Mouse (Mus musculus): ENCODE measurements at regions not wholly inside any gene's neighbourhood (a gene's known extent, or its start where the extent isn't known, plus 50 kb on each side); places are given as distances from the start of the nearest gene placed in this dataset.

- H3K27ac ChIP-seq (ENCODE audit: control insufficient read depth, insufficient read depth, low read depth, low read length) = no peak overlapping the region
- H3K27me3 ChIP-seq (ENCODE audit: control insufficient read depth, insufficient read depth, low read length) = no peaks in the 10 kb centered on the region; the same call in 1 of the 2 replicates
- H3K36me3 ChIP-seq (ENCODE audit: control insufficient read depth, insufficient read depth, low read length) = no peaks in the 10 kb centered on the region
- TF ChIP-seq POLR2A (IDR thresholded peaks at IDR 0.05; ENCODE audit: control insufficient read depth, low read depth, low read length) = no peak
- no peak for TF ChIP-seq CTCF (IDR thresholded peaks at IDR 0.05; ENCODE audit: control insufficient read depth, insufficient read depth, insufficient replicate concordance, low read depth, low read length)
- no peak overlapping the region for H3K4me3 ChIP-seq (ENCODE audit: control insufficient read depth, low read depth, low read length)
- peaks cover 6% of the 10 kb centered on the region for H3K4me1 ChIP-seq (ENCODE audit: control insufficient read depth, insufficient read depth, low read length)
These were observed 248.6 kb upstream of the Pbx1 start for GRCm38 (mm10) chr1:168680674-168681073.

- no peak overlapping the region for H3K4me3 ChIP-seq (ENCODE audit: control insufficient read depth, low read depth, low read length)
- no peaks in the 10 kb centered on the region; the same call in 1 of the 2 replicates for H3K27me3 ChIP-seq (ENCODE audit: control insufficient read depth, insufficient read depth, low read length)
- TF ChIP-seq POLR2A (IDR thresholded peaks at IDR 0.05; ENCODE audit: control insufficient read depth, low read depth, low read length) = no peak
- no peak for TF ChIP-seq CTCF (IDR thresholded peaks at IDR 0.05; ENCODE audit: control insufficient read depth, insufficient read depth, insufficient replicate concordance, low read depth, low read length)
- no peaks in the 10 kb centered on the region for H3K36me3 ChIP-seq (ENCODE audit: control insufficient read depth, insufficient read depth, low read length)
- peaks cover 9% of the 10 kb centered on the region for H3K4me1 ChIP-seq (ENCODE audit: control insufficient read depth, insufficient read depth, low read length)
- no peak overlapping the region for H3K27ac ChIP-seq (ENCODE audit: control insufficient read depth, insufficient read depth, low read depth, low read length)
These were observed 244.6 kb upstream of the Pbx1 start for GRCm38 (mm10) chr1:168676418-168677413.

- H3K4me3 ChIP-seq (ENCODE audit: control insufficient read depth, low read depth, low read length) = peak overlapping the region; percentile 75
- no peaks in the 10 kb centered on the region for H3K36me3 ChIP-seq (ENCODE audit: control insufficient read depth, insufficient read depth, low read length)
- H3K27ac ChIP-seq (ENCODE audit: control insufficient read depth, insufficient read depth, low read depth, low read length) = no peak overlapping the region
- H3K27me3 ChIP-seq (ENCODE audit: control insufficient read depth, insufficient read depth, low read length) = no peaks in the 10 kb centered on the region; the same call in 1 of the 2 replicates
- peaks cover 9% of the 10 kb centered on the region for H3K4me1 ChIP-seq (ENCODE audit: control insufficient read depth, insufficient read depth, low read length)
- TF ChIP-seq POLR2A (IDR thresholded peaks at IDR 0.05; ENCODE audit: control insufficient read depth, low read depth, low read length) (no peak), CTCF (IDR thresholded peaks at IDR 0.05; ENCODE audit: control insufficient read depth, insufficient read depth, insufficient replicate concordance, low read depth, low read length) (no peak)
These were observed 243.7 kb upstream of the Pbx1 start for GRCm38 (mm10) chr1:168675741-168676140.

GRCm38 (mm10) chr1:168662755-168663284 lies 230.8 kb upstream of the Pbx1 start:
- H3K27me3 ChIP-seq (ENCODE audit: control insufficient read depth, insufficient read depth, low read length) = no peaks in the 10 kb centered on the region
- H3K36me3 ChIP-seq (ENCODE audit: control insufficient read depth, insufficient read depth, low read length) = no peaks in the 10 kb centered on the region
- no peak for TF ChIP-seq POLR2A (IDR thresholded peaks at IDR 0.05; ENCODE audit: control insufficient read depth, low read depth, low read length)
- no peak for TF ChIP-seq CTCF (IDR thresholded peaks at IDR 0.05; ENCODE audit: control insufficient read depth, insufficient read depth, insufficient replicate concordance, low read depth, low read length)
- no peak overlapping the region for H3K4me3 ChIP-seq (ENCODE audit: control insufficient read depth, low read depth, low read length)
- no peak overlapping the region for H3K27ac ChIP-seq (ENCODE audit: control insufficient read depth, insufficient read depth, low read depth, low read length)
- H3K4me1 ChIP-seq (ENCODE audit: control insufficient read depth, insufficient read depth, low read length) = no peaks in the 10 kb centered on the region

- H3K27ac ChIP-seq (ENCODE audit: control insufficient read depth, insufficient read depth, low read depth, low read length) = no peak overlapping the region
- no peak for TF ChIP-seq POLR2A (IDR thresholded peaks at IDR 0.05; ENCODE audit: control insufficient read depth, low read depth, low read length)
- no peak for TF ChIP-seq CTCF (IDR thresholded peaks at IDR 0.05; ENCODE audit: control insufficient read depth, insufficient read depth, insufficient replicate concordance, low read depth, low read length)
- H3K36me3 ChIP-seq (ENCODE audit: control insufficient read depth, insufficient read depth, low read length) = no peaks in the 10 kb centered on the region
- no peaks in the 10 kb centered on the region for H3K27me3 ChIP-seq (ENCODE audit: control insufficient read depth, insufficient read depth, low read length)
- H3K4me3 ChIP-seq (ENCODE audit: control insufficient read depth, low read depth, low read length) = no peak overlapping the region
- no peaks in the 10 kb centered on the region for H3K4me1 ChIP-seq (ENCODE audit: control insufficient read depth, insufficient read depth, low read length)
These were observed 228.9 kb upstream of the Pbx1 start for GRCm38 (mm10) chr1:168660956-168661355.

- Histone ChIP-seq H3K27ac (ENCODE audit: control insufficient read depth, insufficient read depth, low read depth, low read length) (no peak overlapping the region), H3K36me3 (ENCODE audit: control insufficient read depth, insufficient read depth, low read length) (no peaks in the 10 kb centered on the region)
These were observed 227.5 kb upstream of the Pbx1 start for GRCm38 (mm10) chr1:168659578-168659977.

GRCm38 (mm10) chr1:168632837-168633236 lies 200.8 kb upstream of the Pbx1 start:
- Histone ChIP-seq H3K4me3 (ENCODE audit: control insufficient read depth, low read depth, low read length) (no peak overlapping the region), H3K27me3 (ENCODE audit: control insufficient read depth, insufficient read depth, low read length) (no peaks in the 10 kb centered on the region), H3K36me3 (ENCODE audit: control insufficient read depth, insufficient read depth, low read length) (no peaks in the 10 kb centered on the region), H3K4me1 (ENCODE audit: control insufficient read depth, insufficient read depth, low read length) (no peaks in the 10 kb centered on the region), H3K27ac (ENCODE audit: control insufficient read depth, insufficient read depth, low read depth, low read length) (no peak overlapping the region)
- TF ChIP-seq POLR2A (IDR thresholded peaks at IDR 0.05; ENCODE audit: control insufficient read depth, low read depth, low read length) (no peak), CTCF (IDR thresholded peaks at IDR 0.05; ENCODE audit: control insufficient read depth, insufficient read depth, insufficient replicate concordance, low read depth, low read length) (no peak)

More at GRCm38 (mm10) chr1:168659578-168659977, 227.5 kb upstream of the Pbx1 start:
- H3K4me3 ChIP-seq (ENCODE audit: control insufficient read depth, low read depth, low read length) = no peak overlapping the region
- TF ChIP-seq POLR2A (IDR thresholded peaks at IDR 0.05; ENCODE audit: control insufficient read depth, low read depth, low read length) (no peak), CTCF (IDR thresholded peaks at IDR 0.05; ENCODE audit: control insufficient read depth, insufficient read depth, insufficient replicate concordance, low read depth, low read length) (no peak)
- no peaks in the 10 kb centered on the region for H3K27me3 ChIP-seq (ENCODE audit: control insufficient read depth, insufficient read depth, low read length)
- H3K4me1 ChIP-seq (ENCODE audit: control insufficient read depth, insufficient read depth, low read length) = no peaks in the 10 kb centered on the region

All from testis, adult 2 months (tissue).